Mouse (Mus musculus) heart, embryonic 15.5 days (tissue): Measurements from ENCODE around the gene Sqor. TPM values are rescaled to one million over a fixed set of nuclear protein-coding genes. Genes with fewer than 3 reads are reported as not detected.

Experiments used
- ATAC-seq: fragments of 200-750 bp; cut with Nextera tagmentation; replicated peaks from 2 replicates; pipeline ENCODE4 v1.8.0; 2017; ENCODE audit warnings: low read depth, moderate TSS enrichment; ENCODE audit not compliant: insufficient number of reproducible peaks, insufficient read depth, low FRiP score
- H3K27ac ChIP-seq: fragments of 300-500 bp; sonication (generic); 2 replicates; pipeline ENCODE4 v1.5.1; 2015; ENCODE audit warnings: mild to moderate bottlenecking, inconsistent platforms
- H3K27me3 ChIP-seq: fragments of 300-500 bp; sonication (generic); 2 replicates; pipeline ENCODE4 v1.6.1; 2015; ENCODE audit warnings: inconsistent platforms
- H3K36me3 ChIP-seq: fragments of 300-500 bp; sonication (generic); 2 replicates; pipeline ENCODE4 v1.6.1; 2015; ENCODE audit warnings: mild to moderate bottlenecking, inconsistent platforms
- H3K4me1 ChIP-seq: fragments of 300-500 bp; sonication (generic); replicated peaks from 2 replicates; pipeline ENCODE4 v1.6.1; 2015; ENCODE audit warnings: inconsistent platforms
- H3K4me2 ChIP-seq: fragments of 300-500 bp; sonication (generic); 2 replicates; pipeline ENCODE4 v1.6.1; 2015; ENCODE audit warnings: inconsistent platforms, mild to moderate bottlenecking, moderate library complexity
- H3K4me3 ChIP-seq: fragments of 300-500 bp; sonication (generic); 2 replicates; pipeline ENCODE4 v1.5.1; 2015; ENCODE audit warnings: mild to moderate bottlenecking, inconsistent platforms
- H3K9ac ChIP-seq: fragments of 300-500 bp; sonication (generic); 2 replicates; pipeline ENCODE4 v1.6.1; 2015; ENCODE audit warnings: mild to moderate bottlenecking, inconsistent platforms
- H3K9me3 ChIP-seq: fragments of 300-500 bp; sonication (generic); replicated peaks from 2 replicates; pipeline ENCODE4 v1.6.1; 2016; ENCODE audit warnings: inconsistent platforms
- WGBS: fragments of 180-500 bp; shearing (Covaris S2); methylation state at CpG from one replicate; pipeline ENCODE4 v1.1.7; 2015; ENCODE audit warnings: mixed read lengths; 5-methylcytosine and 5-hydroxymethylcytosine counted together
- polyA plus RNA-seq: library from polyadenylated mRNA; unstranded; fragments of >200 nt; fragmentation: Nextera tagmentation; extraction: Ambion mirVana; gene quantifications from 2 replicates; pipeline ENCODE4 v1.2.1, GENCODE M21; 2015

Gene Sqor
- 6.5 and 9.7 TPM in 2 replicates for polyA plus RNA-seq

- Histone ChIP-seq H3K36me3 (no peaks in the 10 kb centered on the region), H3K27me3 (peaks cover 2% of the 10 kb centered on the region; the same call in 1 of the 2 replicates), H3K4me1 (peaks cover 4% of the 10 kb centered on the region; the same call in 1 of the 2 replicates), H3K4me2 (peak within 1 kb of the TSS; percentile 87), H3K27ac (no peak within 1 kb of the TSS), H3K9me3 (no peaks in the 10 kb centered on the region), H3K4me3 (peak within 1 kb of the TSS; percentile 55), H3K9ac (peak within 1 kb of the TSS; percentile 67)
- ATAC-seq, result peak; percentile 83
- WGBS, result 1% methylated on average over 39 of the region's 46 CpGs
Measured at GRCm38 (mm10) chr2:122765071-122765793, at the start of gene Sqor. TSS of gene Sqor (plus strand) at chr2:122765237.

- no peaks in the 10 kb centered on the region for H3K36me3 ChIP-seq
- H3K9ac ChIP-seq, result no peak overlapping the region
- H3K9me3 ChIP-seq, result no peaks in the 10 kb centered on the region
- H3K4me1 ChIP-seq, result no peaks in the 10 kb centered on the region
- no peaks in the 10 kb centered on the region for H3K27me3 ChIP-seq
- H3K27ac ChIP-seq, result no peak overlapping the region
- H3K4me2 ChIP-seq, result no peak overlapping the region
- WGBS, result 67% methylated on average over 3 of the region's 3 CpGs
- no peak for ATAC-seq
- no peak overlapping the region for H3K4me3 ChIP-seq
Measured at GRCm38 (mm10) chr2:122716301-122716842, 48.7 kb upstream of the Sqor start.

- WGBS, result 76% methylated on average over 1 of the region's 1 CpGs
- Histone ChIP-seq H3K9ac (no peak overlapping the region), H3K4me1 (no peaks in the 10 kb centered on the region), H3K4me3 (no peak overlapping the region), H3K9me3 (no peaks in the 10 kb centered on the region), H3K27me3 (no peaks in the 10 kb centered on the region), H3K36me3 (no peaks in the 10 kb centered on the region), H3K27ac (no peak overlapping the region), H3K4me2 (no peak overlapping the region)
- ATAC-seq, result no peak
Measured at GRCm38 (mm10) chr2:122719232-122719631, 45.8 kb upstream of the Sqor start.

GRCm38 (mm10) chr2:122720564-122720963, 44.5 kb upstream of the Sqor start:
- no peak overlapping the region for H3K9ac ChIP-seq
- no peaks in the 10 kb centered on the region for H3K9me3 ChIP-seq
- no peaks in the 10 kb centered on the region for H3K4me1 ChIP-seq
- no peaks in the 10 kb centered on the region for H3K36me3 ChIP-seq
- H3K27me3 ChIP-seq, result no peaks in the 10 kb centered on the region
- no peak for ATAC-seq
- H3K4me2 ChIP-seq, result no peak overlapping the region
- H3K4me3 ChIP-seq, result no peak overlapping the region
- WGBS, result 58% methylated on average over 3 of the region's 3 CpGs
- no peak overlapping the region for H3K27ac ChIP-seq

GRCm38 (mm10) chr2:122725604-122726003, 39.4 kb upstream of the Sqor start:
- Histone ChIP-seq H3K4me1 (no peaks in the 10 kb centered on the region), H3K4me2 (no peak overlapping the region), H3K36me3 (no peaks in the 10 kb centered on the region), H3K9me3 (no peaks in the 10 kb centered on the region), H3K9ac (no peak overlapping the region), H3K27me3 (no peaks in the 10 kb centered on the region), H3K27ac (no peak overlapping the region), H3K4me3 (no peak overlapping the region)
- no peak for ATAC-seq
- 54% methylated on average over 10 of the region's 10 CpGs for WGBS

- Histone ChIP-seq H3K27me3 (peaks cover 18% of the 10 kb centered on the region), H3K4me2 (no peak overlapping the region), H3K36me3 (no peaks in the 10 kb centered on the region), H3K9me3 (no peaks in the 10 kb centered on the region), H3K4me1 (no peaks in the 10 kb centered on the region), H3K9ac (no peak overlapping the region), H3K4me3 (no peak overlapping the region), H3K27ac (no peak overlapping the region)
- 59% methylated on average over 2 of the region's 2 CpGs for WGBS
- ATAC-seq, result no peak
Measured at GRCm38 (mm10) chr2:122731456-122731855, 33.6 kb upstream of the Sqor start.

GRCm38 (mm10) chr2:122737894-122738830, 26.9 kb upstream of the Sqor start, which contains the start of gene Bloc1s6:
TSS of gene Bloc1s6 (plus strand) at chr2:122738503.
- H3K4me3 ChIP-seq, result peak within 1 kb of the TSS; percentile 95
- ATAC-seq, result peak; percentile 90
- H3K27ac ChIP-seq, result peak within 1 kb of the TSS; percentile 94
- no peaks in the 10 kb centered on the region for H3K9me3 ChIP-seq
- H3K36me3 ChIP-seq, result peaks cover 6% of the 10 kb centered on the region; the same call in 1 of the 2 replicates
- H3K27me3 ChIP-seq, result peaks cover 15% of the 10 kb centered on the region
- WGBS, result under 1% methylated on average over 55 of the region's 59 CpGs
- peak within 1 kb of the TSS; percentile 97 for H3K9ac ChIP-seq
- H3K4me1 ChIP-seq, result peaks cover 12% of the 10 kb centered on the region
- peak within 1 kb of the TSS; percentile 68 for H3K4me2 ChIP-seq

GRCm38 (mm10) chr2:122739023-122739422, 26.0 kb upstream of the Sqor start:
- Histone ChIP-seq H3K4me3 (peak overlapping the region; percentile 95), H3K9ac (peak overlapping the region; percentile 97), H3K27ac (peak overlapping the region; percentile 94), H3K9me3 (no peaks in the 10 kb centered on the region), H3K27me3 (peaks cover 14% of the 10 kb centered on the region), H3K4me2 (peak overlapping the region; percentile 68), H3K4me1 (peaks cover 12% of the 10 kb centered on the region), H3K36me3 (peaks cover 11% of the 10 kb centered on the region)
- 24% methylated on average over 7 of the region's 7 CpGs for WGBS
- ATAC-seq, result no peak

GRCm38 (mm10) chr2:122746461-122746860, 18.6 kb upstream of the Sqor start:
- no peak overlapping the region for H3K27ac ChIP-seq
- H3K4me1 ChIP-seq, result no peaks in the 10 kb centered on the region
- ATAC-seq, result no peak
- peaks cover 44% of the 10 kb centered on the region for H3K36me3 ChIP-seq
- no peaks in the 10 kb centered on the region for H3K27me3 ChIP-seq
- no peak overlapping the region for H3K4me2 ChIP-seq
- no peaks in the 10 kb centered on the region for H3K9me3 ChIP-seq
- no peak overlapping the region for H3K9ac ChIP-seq
- no peak overlapping the region for H3K4me3 ChIP-seq
- WGBS, result 85% methylated on average over 9 of the region's 9 CpGs

- no peaks in the 10 kb centered on the region for H3K4me1 ChIP-seq
- no peaks in the 10 kb centered on the region for H3K36me3 ChIP-seq
- H3K27ac ChIP-seq, result no peak overlapping the region
- no peak for ATAC-seq
- H3K4me2 ChIP-seq, result no peak overlapping the region
- peaks cover 11% of the 10 kb centered on the region; the same call in 1 of the 2 replicates for H3K27me3 ChIP-seq
- H3K4me3 ChIP-seq, result no peak overlapping the region
- no peak overlapping the region for H3K9ac ChIP-seq
- WGBS, result 14% methylated on average over 7 of the region's 7 CpGs
- no peaks in the 10 kb centered on the region for H3K9me3 ChIP-seq
Measured at GRCm38 (mm10) chr2:122753739-122754343, 11.2 kb upstream of the Sqor start.

GRCm38 (mm10) chr2:122759791-122760190, 5.2 kb upstream of the Sqor start:
- Histone ChIP-seq H3K4me3 (no peak overlapping the region), H3K4me1 (no peaks in the 10 kb centered on the region), H3K36me3 (no peaks in the 10 kb centered on the region), H3K27me3 (0 out of 2 replicates have a peak, but pooled peaks cover 6% of the 10 kb centered on the region), H3K27ac (no peak overlapping the region), H3K9me3 (no peaks in the 10 kb centered on the region), H3K9ac (no peak overlapping the region), H3K4me2 (no peak overlapping the region)
- WGBS, result 87% methylated on average over 1 of the region's 1 CpGs
- no peak for ATAC-seq
